9 mouse cellular contexts compared by ENCODE assay signal in genomic region chr14:46885891-46886301, GRCm38 (mm10). TPM values are rescaled to one million over a fixed set of nuclear protein-coding genes. Genes with fewer than 3 reads are reported as not detected.
A peak's percentile ranks its signal among the peaks of the same experiment; 100 is the strongest.
DNase-seq lines count a peak whose midpoint lies in the region; ATAC-seq and TF ChIP-seq lines count a peak whose summit lies in the region.
"Had no signal": no experiment of that assay in that cellular context is flagged by ENCODE, and none has a peak within 500 bp of the region (broad histone marks: within the 10 kb centered on the region; RNA-seq: fewer than 3 reads in every experiment).

No protein-coding gene starts in this region.

- no peak overlapping the region for H3K9ac ChIP-seq in liver, embryonic 15.5 days

- peak; percentile 26; the same call in 1 of the 2 replicates for ATAC-seq in liver, embryonic 15.5 days (ENCODE audit: insufficient read depth)

- peaks cover 74% of the 10 kb centered on the region for H3K27me3 ChIP-seq in liver, embryonic 15.5 days

- 18% methylated on average over 5 of the region's 5 CpGs for WGBS in liver, embryonic 15.5 days (ENCODE audit: insufficient replicate concordance)
- WGBS in olfactory bulb, adult 2 months, result 20% methylated on average over 5 of the region's 5 CpGs

- H3K4me2 ChIP-seq in liver, embryonic 15.5 days, result no peak overlapping the region

- peak; percentile 10 to 17 for DNase-seq in left cerebral cortex, postnatal 14 days (ENCODE audit: low spot score in 2 of 2)
- DNase-seq in left cerebral cortex, adult 11 months (ENCODE audit: low spot score), result no peak
- peak; percentile 43 for DNase-seq in embryo, embryonic 9.5 days (ENCODE audit: extremely low spot score)
- DNase-seq in heart, adult 8-10 months (ENCODE audit: low spot score), result peak; percentile 74
- peak; percentile 27 for DNase-seq in kidney, adult 11 months
- no peak for DNase-seq in spleen, adult 18-20 months

- TF ChIP-seq CTCF in olfactory bulb, adult 2 months (IDR thresholded peaks at IDR 0.05; ENCODE audit: insufficient read depth, low read depth, low read length), result no peak

- TF ChIP-seq POLR2A in olfactory bulb, adult 2 months (IDR thresholded peaks at IDR 0.05; ENCODE audit: insufficient read depth, low read depth, low read length), result no peak

- intact Hi-C loops in left cerebral cortex, postnatal 14 days (cut with DNase I), result loop anchor here (10.0 kb wide), 1 partner anchor 299 kb away; the partner anchor contains the start of gene Gch1

- H3K36me3 ChIP-seq in liver, embryonic 15.5 days (replicated peaks), result no peaks in the 10 kb centered on the region
- H3K36me3 ChIP-seq: G1E had no signal

- H3K4me3 ChIP-seq in liver, embryonic 15.5 days (replicated peaks), result no peak overlapping the region
- H3K4me3 ChIP-seq in olfactory bulb, adult 2 months (ENCODE audit: insufficient read depth, low read depth, low read length), result peak overlapping the region; percentile 37

- H3K27ac ChIP-seq in liver, embryonic 15.5 days (replicated peaks), result no peak overlapping the region
- no peak overlapping the region for H3K27ac ChIP-seq in olfactory bulb, adult 2 months (ENCODE audit: insufficient read depth, low read depth, low read length)

- no peaks in the 10 kb centered on the region for H3K9me3 ChIP-seq in liver, embryonic 15.5 days (replicated peaks)

- peaks cover 14% of the 10 kb centered on the region for H3K4me1 ChIP-seq in liver, embryonic 15.5 days (replicated peaks)
- H3K4me1 ChIP-seq in olfactory bulb, adult 2 months (ENCODE audit: control insufficient read depth, insufficient read depth, low read length), result peaks cover 16% of the 10 kb centered on the region

RNA-seq across cellular contexts. Expression of gene Samd4, which starts 3.2 kb away (rescaled TPM):
- 10 to 100 TPM; 23.1 to 25.9 TPM for total RNA-seq in left cerebral cortex, postnatal 14 days (2021)
- 10 to 100 TPM; 60.6 to 71.1 (median 65.1) TPM for total RNA-seq in heart, adult 8-10 months (2022)
- polyA plus RNA-seq in liver, embryonic 15.5 days (2015; fragmentation: Nextera tagmentation; extraction: Ambion mirVana), result 0.59 and 0.60 TPM in 2 replicates
- not detected in 2 replicates for polyA plus RNA-seq in olfactory bulb, adult 2 months (2012; ENCODE audit: insufficient read depth, insufficient read length, low replicate concordance, missing spikeins)
- polyA plus RNA-seq: G1E had no signal

RNA-seq across cellular contexts. Expression of gene Cgrrf1, which starts 54.0 kb away (rescaled TPM):
- total RNA-seq in left cerebral cortex, postnatal 14 days (2021), result 10 to 100 TPM; 22.4 to 24.2 TPM
- total RNA-seq in heart, adult 8-10 months (2022), result 10 to 100 TPM; 33.5 to 40.4 (median 36.9) TPM
- 17.7 and 18.7 TPM in 2 replicates for polyA plus RNA-seq in liver, embryonic 15.5 days (2015; fragmentation: Nextera tagmentation; extraction: Ambion mirVana)
- polyA plus RNA-seq in olfactory bulb, adult 2 months (2012; ENCODE audit: insufficient read depth, insufficient read length, low replicate concordance, missing spikeins), result not detected in 2 replicates

Comparison
In these comparisons a context has a peak if more than half of its experiments do, and no peak if none do; other contexts are left out.
1. DNase-seq: peak in left cerebral cortex, postnatal 14 days (2 of 2), embryo, embryonic 9.5 days (single experiment), heart, adult 8-10 months (single experiment) and kidney, adult 11 months (single experiment); none in left cerebral cortex, adult 11 months (single experiment) and spleen, adult 18-20 months (0 of 2).